Mouse (Mus musculus) forebrain, embryonic 14.5 days (tissue): ENCODE measurements around the gene Slc7a11. TPM values are rescaled to one million over a fixed set of nuclear protein-coding genes. Genes with fewer than 3 reads are reported as not detected.

Experiments used
- ATAC-seq: fragments of 200-750 bp; cut with Nextera tagmentation; 2 replicates; pipeline ENCODE4 v1.8.0; 2017; ENCODE audit warnings: mild to moderate bottlenecking, moderate library complexity
- DNase-seq: peaks from one replicate; pipeline ENCODE4 v3.0.0-alpha.2; 2015; ENCODE audit warnings: low spot score
- H3K27ac ChIP-seq: fragments of 300-500 bp; sonication (generic); 2 replicates; pipeline ENCODE4 v1.5.1; 2014; ENCODE audit warnings: low read depth, mild to moderate bottlenecking, control low read depth, low read length, moderate library complexity
- H3K27me3 ChIP-seq: fragments of 300-500 bp; sonication (generic); replicated peaks from 2 replicates; pipeline ENCODE4 v1.6.1; 2014; ENCODE audit warnings: low read length, control low read depth, mixed read lengths; ENCODE audit not compliant: control insufficient read depth, insufficient read depth
- H3K36me3 ChIP-seq: fragments of 300-500 bp; sonication (generic); 2 replicates; pipeline ENCODE4 v1.6.1; 2014; ENCODE audit warnings: low read length, control low read depth; ENCODE audit not compliant: control insufficient read depth, insufficient read depth
- H3K4me1 ChIP-seq: fragments of 300-500 bp; sonication (generic); 2 replicates; pipeline ENCODE4 v1.6.1; 2014; ENCODE audit warnings: antibody characterized with exemption, low read length, control low read depth; ENCODE audit not compliant: control insufficient read depth, insufficient read depth
- H3K4me2 ChIP-seq: fragments of 300-500 bp; sonication (generic); 2 replicates; pipeline ENCODE4 v1.6.1; 2014; ENCODE audit warnings: mild to moderate bottlenecking, control low read depth, low read length
- H3K4me3 ChIP-seq: fragments of 300-500 bp; sonication (generic); 2 replicates; pipeline ENCODE4 v1.5.1; 2014; ENCODE audit warnings: low read depth, low read length, control low read depth
- H3K9ac ChIP-seq: fragments of 300-500 bp; sonication (generic); 2 replicates; pipeline ENCODE4 v1.6.1; 2014; ENCODE audit warnings: mild to moderate bottlenecking, low read length, control low read depth, moderate library complexity
- H3K9me3 ChIP-seq: fragments of 300-500 bp; sonication (generic); replicated peaks from 2 replicates; pipeline ENCODE4 v1.6.1; 2016; ENCODE audit warnings: low read length, control low read depth, mixed read lengths; ENCODE audit not compliant: control insufficient read depth
- WGBS: fragments of 180-500 bp; shearing (Covaris S2); extraction: QIAGEN DNeasy Blood & Tissue Kit; methylation state at CpG from one replicate; pipeline ENCODE4 v1.1.7; 2014; 5-methylcytosine and 5-hydroxymethylcytosine counted together
- polyA plus RNA-seq: library from polyadenylated mRNA; unstranded; fragments of >200 nt; fragmentation: Nextera tagmentation; extraction: Ambion mirVana; gene quantifications from 2 replicates; pipeline ENCODE4 v1.2.1, GENCODE M21; 2014

Gene Slc7a11
- polyA plus RNA-seq, 1 experiment from 2014 or later, result 1.9 TPM

DNA sequence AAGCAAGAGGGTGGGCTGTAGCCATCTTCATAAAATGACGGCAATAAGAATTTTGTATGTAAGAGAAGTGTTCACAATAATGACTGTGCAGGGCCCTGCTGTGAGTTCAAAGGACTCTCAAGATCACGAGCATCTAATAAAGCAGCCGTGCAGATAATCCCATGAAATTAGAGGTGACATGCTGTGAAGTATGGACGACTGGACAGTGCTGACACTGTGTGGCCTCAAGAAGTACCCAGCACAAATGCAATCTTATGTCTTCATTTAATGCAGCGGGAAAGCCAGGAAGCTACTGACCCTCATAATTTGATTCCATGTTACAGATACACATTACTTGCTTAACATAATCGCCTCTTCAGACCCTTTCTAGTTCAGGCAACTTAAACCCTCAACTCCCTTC is 57.3 kb downstream of the Slc7a11 start:
- no peak overlapping the region for H3K27ac ChIP-seq

DNA sequence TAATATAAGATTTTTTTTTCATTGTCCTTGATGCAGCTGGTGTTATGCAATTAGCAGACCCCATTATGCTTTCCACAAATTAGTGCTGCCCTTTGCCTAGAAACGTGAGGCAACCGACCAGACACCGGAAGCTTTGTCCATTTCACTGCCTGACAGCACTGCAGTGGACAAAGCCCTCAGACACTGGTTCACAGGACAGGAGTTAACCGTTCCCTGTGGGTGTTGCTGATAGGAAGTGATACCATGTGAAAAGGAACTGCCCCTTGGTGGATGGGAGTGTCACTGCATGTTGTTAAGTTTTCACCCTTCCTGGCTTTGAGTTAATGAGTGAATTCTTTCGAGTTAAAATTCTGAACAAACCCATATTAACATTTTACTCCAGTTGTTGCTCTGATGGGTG is 60.7 kb downstream of the Slc7a11 start:
- ATAC-seq, result 0 out of 2 replicates have a peak, but pooled peaks have one; percentile 2
- Histone ChIP-seq H3K27me3 (no peaks in the 10 kb centered on the region), H3K4me1 (0 out of 2 replicates have a peak, but pooled peaks cover 6% of the 10 kb centered on the region), H3K27ac (no peak overlapping the region), H3K9ac (no peak overlapping the region), H3K4me2 (no peak overlapping the region; the same call in 1 of the 2 replicates), H3K4me3 (no peak overlapping the region), H3K36me3 (no peaks in the 10 kb centered on the region), H3K9me3 (no peaks in the 10 kb centered on the region)
- DNase-seq, result peak; percentile 37
- WGBS, result 17% methylated on average over 5 of the region's 5 CpGs

More for the DNA sequence above, 57.3 kb downstream of the Slc7a11 start:
- Histone ChIP-seq H3K27me3 (no peaks in the 10 kb centered on the region), H3K4me2 (no peak overlapping the region), H3K9me3 (peaks cover 4% of the 10 kb centered on the region; the same call in 1 of the 2 replicates), H3K4me3 (no peak overlapping the region), H3K4me1 (0 out of 2 replicates have a peak, but pooled peaks cover 6% of the 10 kb centered on the region), H3K36me3 (no peaks in the 10 kb centered on the region), H3K9ac (no peak overlapping the region)
- DNase-seq (no peak), ATAC-seq (no peak)
- 36% methylated on average over 6 of the region's 6 CpGs for WGBS

DNA sequence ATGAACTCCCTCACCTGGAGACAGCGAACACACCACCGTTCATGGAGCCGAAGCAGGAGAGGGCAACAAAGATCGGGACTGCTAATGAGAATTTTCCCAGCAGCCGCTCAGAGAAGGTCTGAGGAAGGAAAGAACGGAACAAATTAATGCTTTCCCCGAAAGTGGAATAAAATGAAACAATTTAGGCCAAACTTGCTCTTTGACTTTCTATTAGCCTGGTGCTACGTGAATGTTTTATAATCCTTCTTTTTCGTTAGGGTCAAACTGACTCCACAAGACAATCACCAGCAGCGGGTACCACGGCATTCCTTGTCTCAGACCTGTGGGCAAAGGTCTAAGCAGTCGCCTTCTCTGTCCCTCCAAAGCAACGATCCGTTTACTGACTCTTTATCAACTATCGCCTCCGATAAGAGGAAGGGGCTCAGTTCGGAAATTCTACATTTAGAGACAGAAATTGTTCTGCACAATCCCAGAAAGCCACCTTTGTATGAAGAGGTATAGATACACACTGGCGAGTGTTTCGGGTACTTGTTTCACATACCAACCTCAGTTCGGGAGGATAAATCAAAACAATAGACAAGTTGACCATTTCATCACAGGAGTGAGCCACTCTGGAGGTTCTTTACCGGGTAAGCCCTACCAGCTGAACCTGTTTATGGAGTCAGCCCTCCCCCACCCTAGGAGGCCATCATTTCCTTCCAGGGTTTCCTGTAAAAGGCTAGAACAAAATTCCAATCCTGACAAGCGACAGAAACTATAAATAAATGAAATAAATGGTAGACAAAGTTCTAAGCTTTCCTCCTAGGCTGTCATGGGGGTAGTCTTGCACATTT is 61.3 kb downstream of the Slc7a11 start:
- Histone ChIP-seq H3K4me1 (0 out of 2 replicates have a peak, but pooled peaks cover 6% of the 10 kb centered on the region), H3K27ac (no peak overlapping the region), H3K4me3 (peak overlapping the region; percentile 22), H3K27me3 (no peaks in the 10 kb centered on the region), H3K36me3 (no peaks in the 10 kb centered on the region), H3K4me2 (peak overlapping the region; percentile 52), H3K9ac (peak overlapping the region; percentile 55), H3K9me3 (no peaks in the 10 kb centered on the region)
- DNase-seq, result peak; percentile 31
- 25% methylated on average over 22 of the region's 22 CpGs for WGBS
- peak; percentile 61 for ATAC-seq

DNA sequence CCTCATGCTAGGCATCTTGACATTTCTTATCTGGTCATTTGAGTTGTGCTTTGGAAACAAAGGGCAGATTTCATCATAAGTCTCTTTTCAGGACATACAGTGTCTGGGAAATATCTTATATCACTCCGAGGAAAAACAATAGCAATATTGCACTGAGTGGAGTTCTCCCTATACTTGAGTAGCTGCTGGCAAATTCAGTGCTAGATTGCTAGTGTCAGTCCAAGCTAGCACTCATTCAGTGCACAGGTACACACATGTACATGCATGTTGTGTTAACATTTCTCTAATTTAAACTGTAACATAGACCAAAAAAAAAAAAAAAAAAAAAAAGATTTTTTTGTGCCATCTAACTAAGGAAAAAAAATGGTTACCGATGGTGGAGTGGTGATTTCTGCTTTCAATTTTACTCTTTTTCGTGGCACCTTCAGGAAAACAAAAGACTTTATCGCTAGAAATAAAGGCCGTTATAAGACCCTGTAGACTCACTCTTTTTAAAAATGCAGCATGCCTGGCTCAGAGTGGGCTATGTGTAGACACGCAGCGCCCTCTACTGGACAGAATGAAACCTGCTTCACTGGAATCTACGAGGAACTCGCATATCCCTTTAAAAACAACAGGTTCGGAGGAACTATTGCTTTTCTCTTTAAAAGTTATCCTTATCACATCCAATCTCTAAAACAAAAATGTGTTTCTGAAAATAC is 62.1 kb downstream of the Slc7a11 start:
- WGBS, result 17% methylated on average over 10 of the region's 10 CpGs
- no peaks in the 10 kb centered on the region for H3K36me3 ChIP-seq
- no peaks in the 10 kb centered on the region for H3K9me3 ChIP-seq
- 0 out of 2 replicates have a peak, but pooled peaks cover 6% of the 10 kb centered on the region for H3K4me1 ChIP-seq
- H3K27ac ChIP-seq, result no peak overlapping the region
- H3K4me3 ChIP-seq, result peak overlapping the region; percentile 22
- DNase-seq (peak; percentile 95), ATAC-seq (peak; percentile 89)
- no peaks in the 10 kb centered on the region for H3K27me3 ChIP-seq
- H3K9ac ChIP-seq, result peak overlapping the region; percentile 55; the same call in 1 of the 2 replicates
- H3K4me2 ChIP-seq, result peak overlapping the region; percentile 52

DNA sequence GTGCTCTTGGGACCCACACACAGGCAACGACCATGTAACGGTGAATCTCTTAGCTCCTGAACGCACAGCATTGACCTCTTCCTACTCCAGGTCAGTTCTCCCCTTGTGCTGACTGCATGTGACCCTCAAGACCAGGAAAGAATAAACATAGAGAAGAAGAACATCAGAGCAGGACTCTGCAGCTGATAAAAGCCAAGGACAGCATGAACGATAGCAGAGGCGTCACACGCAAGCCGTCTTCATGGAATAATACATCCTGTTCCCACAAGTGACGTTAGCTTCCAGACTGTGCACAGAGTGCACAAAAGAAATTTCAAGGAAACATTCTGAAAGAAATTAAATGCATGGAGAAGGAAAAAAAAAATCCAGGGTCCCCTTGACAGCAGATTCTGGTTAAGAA is 63.5 kb downstream of the Slc7a11 start:
- H3K4me2 ChIP-seq, result no peak overlapping the region
- no peak overlapping the region for H3K27ac ChIP-seq
- no peak overlapping the region for H3K9ac ChIP-seq
- no peaks in the 10 kb centered on the region for H3K27me3 ChIP-seq
- 94% methylated on average over 8 of the region's 8 CpGs for WGBS
- no peaks in the 10 kb centered on the region for H3K36me3 ChIP-seq
- 0 out of 2 replicates have a peak, but pooled peaks cover 6% of the 10 kb centered on the region for H3K4me1 ChIP-seq
- H3K4me3 ChIP-seq, result no peak overlapping the region
- H3K9me3 ChIP-seq, result no peaks in the 10 kb centered on the region
- DNase-seq, result no peak
- no peak for ATAC-seq

DNA sequence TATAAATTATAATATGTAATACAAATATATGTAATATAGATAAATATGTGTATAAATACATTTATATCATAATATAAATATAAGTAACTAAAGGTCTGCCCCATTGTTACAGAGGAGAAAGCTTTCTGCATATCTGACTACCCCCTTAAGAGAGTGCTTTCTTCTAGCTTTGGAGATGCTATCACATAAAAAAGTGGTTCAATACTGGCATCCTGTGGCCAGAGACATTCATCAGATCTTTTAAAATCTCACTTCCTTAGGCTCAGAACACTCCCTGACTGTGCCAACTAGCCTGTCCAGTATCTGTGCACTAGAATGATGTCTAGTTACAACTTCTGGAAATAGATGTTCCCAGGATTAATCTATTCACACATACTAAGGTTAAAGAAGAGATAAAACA is 67.9 kb downstream of the Slc7a11 start:
- no peaks in the 10 kb centered on the region for H3K9me3 ChIP-seq
- H3K4me1 ChIP-seq, result no peaks in the 10 kb centered on the region
- H3K4me3 ChIP-seq, result no peak overlapping the region
- no peak overlapping the region for H3K27ac ChIP-seq
- H3K4me2 ChIP-seq, result no peak overlapping the region
- no peak; the same call in 1 of the 2 replicates for ATAC-seq
- H3K27me3 ChIP-seq, result no peaks in the 10 kb centered on the region
- no peaks in the 10 kb centered on the region for H3K36me3 ChIP-seq
- DNase-seq, result peak; percentile 56
- H3K9ac ChIP-seq, result no peak overlapping the region

DNA sequence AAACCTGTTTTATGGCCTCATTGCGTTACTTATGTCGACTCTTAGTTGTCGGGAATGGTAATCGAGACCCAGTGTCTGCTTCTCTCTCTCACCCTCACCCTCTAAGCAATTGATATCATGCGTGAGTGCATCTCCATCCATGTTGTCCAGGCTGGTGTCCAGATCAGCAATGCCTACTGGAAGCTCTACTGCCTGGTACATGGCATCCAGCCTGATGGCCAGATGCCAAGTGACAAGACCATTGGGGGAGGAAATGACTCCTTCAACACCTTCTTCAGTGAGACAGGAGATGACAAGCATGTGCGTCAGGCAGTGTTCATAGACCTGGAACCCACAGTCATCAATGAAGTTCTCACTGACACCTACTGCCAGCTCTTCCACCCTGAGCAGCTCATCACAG is 73.6 kb downstream of the Slc7a11 start:
- WGBS, result 96% methylated on average over 6 of the region's 6 CpGs
- ATAC-seq, result no peak
- H3K4me2 ChIP-seq, result no peak overlapping the region

DNA sequence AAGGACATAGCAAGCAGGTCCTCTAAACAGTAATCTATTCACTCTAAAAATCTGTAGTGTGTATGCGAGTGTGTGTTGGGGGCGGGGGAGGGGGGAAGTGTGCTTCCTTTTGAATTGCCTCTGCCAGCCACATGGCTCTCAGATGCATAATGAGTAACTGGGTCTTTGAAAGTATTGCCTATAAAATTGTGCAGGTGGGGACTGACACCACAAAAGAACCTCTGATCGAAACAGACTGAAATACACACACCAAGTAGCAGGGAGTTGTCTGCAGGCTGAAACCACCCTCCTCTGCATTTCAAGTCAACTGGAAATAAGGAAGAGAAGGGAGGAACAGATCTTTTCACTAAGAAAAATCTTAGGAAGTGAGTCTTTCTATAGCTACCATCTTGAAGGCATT is 76.2 kb downstream of the Slc7a11 start:
- DNase-seq (no peak), ATAC-seq (no peak)
- Histone ChIP-seq H3K4me1 (no peaks in the 10 kb centered on the region), H3K36me3 (no peaks in the 10 kb centered on the region), H3K9me3 (no peaks in the 10 kb centered on the region), H3K4me2 (no peak overlapping the region), H3K9ac (no peak overlapping the region), H3K4me3 (no peak overlapping the region), H3K27me3 (no peaks in the 10 kb centered on the region), H3K27ac (no peak overlapping the region)
- 42% methylated on average over 3 of the region's 3 CpGs for whole genome bisulfite sequencing

More for the DNA sequence above, 73.6 kb downstream of the Slc7a11 start:
- no peaks in the 10 kb centered on the region for H3K4me1 ChIP-seq
- no peaks in the 10 kb centered on the region for H3K36me3 ChIP-seq
- H3K9me3 ChIP-seq, result no peaks in the 10 kb centered on the region
- H3K27ac ChIP-seq, result no peak overlapping the region
- H3K4me3 ChIP-seq, result no peak overlapping the region
- H3K27me3 ChIP-seq, result no peaks in the 10 kb centered on the region
- no peak overlapping the region for H3K9ac ChIP-seq
- DNase-seq, result no peak
